Mouse (Mus musculus): Measurements from ENCODE around the gene Prm3.

The Prm3 gene

GRCm38 (mm10) chr16:10790702-10791101 is at the start of gene Prm3:
Gene Prm3, minus strand, starts transcription at chr16:10790914.
- DNase-seq (ENCODE audit: extremely low read depth, low read depth), result no peak

DNA sequence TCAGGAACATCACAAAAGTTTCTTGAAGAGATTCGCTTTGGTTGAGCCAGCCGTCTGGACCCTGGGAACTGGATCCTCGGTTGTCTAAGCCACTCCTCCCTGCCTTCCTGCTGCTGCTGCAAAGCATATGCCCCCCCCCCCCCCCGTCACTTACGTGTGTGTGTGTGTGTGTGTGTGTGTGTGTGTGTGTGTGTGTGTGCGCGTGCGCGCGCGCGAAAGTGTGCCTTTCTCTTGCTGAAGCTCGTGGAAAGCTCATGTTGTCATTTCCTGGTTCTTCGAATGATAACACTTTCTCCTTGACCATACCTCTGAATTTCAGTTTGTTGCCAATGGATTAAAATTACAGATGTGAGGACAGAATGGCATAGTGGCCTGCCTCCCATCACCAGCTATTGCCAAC is 49.3 kb upstream of the Prm3 start:
- DNase-seq (ENCODE audit: extremely low read depth, low read depth), result no peak

DNA sequence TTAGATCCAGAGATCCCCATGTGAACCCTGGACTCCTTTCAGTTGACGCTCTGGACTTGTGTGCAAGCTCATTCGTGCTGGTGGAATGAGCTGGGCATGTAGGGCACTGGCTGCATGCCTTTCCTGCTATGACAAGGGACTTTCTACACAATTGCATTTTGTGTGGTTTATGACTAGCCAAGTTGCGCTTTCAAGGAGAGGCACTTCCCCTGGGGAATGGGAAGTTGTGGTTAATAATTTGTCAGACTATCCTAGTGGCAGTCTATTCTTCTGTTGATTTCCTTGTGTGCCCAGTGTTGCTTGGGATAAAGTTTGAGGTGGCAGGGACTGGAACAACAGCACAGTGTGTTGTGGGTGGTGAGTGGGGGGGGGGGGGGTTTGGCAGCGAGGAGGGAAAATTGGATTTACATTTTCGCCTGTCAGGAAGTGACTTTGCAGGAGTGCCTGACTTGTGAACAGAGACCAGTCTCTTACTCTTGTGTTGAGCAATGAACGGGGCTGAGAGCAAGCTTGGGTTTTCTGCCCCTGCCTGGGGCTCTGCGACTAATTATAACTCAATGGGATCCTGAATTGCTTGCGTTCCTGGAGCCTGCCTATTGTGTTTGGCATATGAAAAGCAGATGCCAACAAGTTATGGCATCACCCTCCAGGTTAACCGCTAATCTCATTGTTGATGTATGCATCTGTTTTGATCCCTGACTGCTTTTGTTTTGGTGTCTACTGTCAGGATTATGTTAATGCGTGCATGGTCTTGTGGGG is 48.0 kb upstream of the Prm3 start:
- peak; percentile 26 for DNase-seq (ENCODE audit: extremely low read depth, low read depth)

- DNase-seq (ENCODE audit: extremely low read depth, low read depth), result no peak
Measured at GRCm38 (mm10) chr16:10837903-10838302, 47.2 kb upstream of the Prm3 start.

DNA sequence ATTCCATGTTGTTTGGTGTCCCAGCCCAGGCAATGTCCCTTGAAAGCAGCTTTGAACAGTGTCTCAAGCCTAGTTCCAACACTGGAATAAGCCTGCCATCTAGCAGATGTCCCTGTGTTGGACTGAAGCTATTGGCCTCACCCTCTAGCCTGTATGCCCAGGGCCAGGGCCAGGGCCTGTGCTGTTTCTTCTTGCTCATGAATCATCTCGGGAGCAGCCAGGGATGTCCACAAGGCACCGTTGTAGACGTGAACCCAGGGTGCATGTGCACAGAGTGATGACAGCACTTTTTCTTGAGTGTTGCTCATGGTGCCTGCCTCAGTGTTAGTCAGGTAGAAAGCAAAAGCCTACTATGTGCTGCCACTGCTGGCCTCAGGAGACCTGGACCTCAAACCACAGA is 46.5 kb upstream of the Prm3 start:
- no peak for DNase-seq (ENCODE audit: extremely low read depth, low read depth)

DNA sequence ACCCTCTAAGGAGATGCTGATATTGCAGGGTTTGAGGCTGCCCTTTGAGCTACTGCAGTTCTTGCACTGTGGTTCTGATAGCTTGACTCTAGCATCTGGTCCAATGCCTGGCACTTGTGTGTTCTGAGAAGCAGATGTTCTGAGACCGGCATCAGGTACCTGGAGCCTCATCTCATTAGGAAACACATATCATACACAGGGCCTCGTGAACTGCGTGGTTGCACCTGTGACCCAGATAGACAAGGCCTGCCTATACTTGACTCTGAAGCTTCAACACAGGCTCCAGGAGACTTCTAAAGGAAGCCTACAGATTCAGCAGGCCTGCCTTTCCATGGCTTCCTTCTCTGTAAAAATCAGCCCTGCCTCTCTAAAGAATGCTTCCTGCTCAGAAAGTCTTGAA is 45.7 kb upstream of the Prm3 start:
- DNase-seq (ENCODE audit: extremely low read depth, low read depth), result no peak

GRCm38 (mm10) chr16:10834911-10835587 is 44.3 kb upstream of the Prm3 start, which contains the start of gene Rmi2:
Gene Rmi2, plus strand, starts transcription at chr16:10835059.
- DNase-seq (ENCODE audit: extremely low read depth, low read depth), result peak; percentile 54

DNA sequence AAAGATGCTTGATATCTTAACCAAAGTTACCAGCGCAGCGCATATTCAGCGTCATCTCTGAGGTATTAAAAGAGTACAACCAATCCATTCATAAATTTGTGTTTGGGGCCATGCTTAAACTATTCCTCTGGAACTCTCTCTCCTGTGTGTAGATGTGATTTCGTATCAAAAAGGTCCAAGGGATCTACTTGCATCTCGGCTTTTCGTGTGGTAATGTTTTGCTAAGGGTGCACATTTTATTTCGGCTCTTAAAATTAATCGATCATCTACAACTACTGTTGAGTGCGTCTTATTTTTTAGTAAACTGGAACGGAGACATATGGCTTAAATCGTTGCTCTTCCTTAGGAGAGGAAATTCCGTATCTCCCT is 43.8 kb upstream of the Prm3 start:
- peak; percentile 21 for DNase-seq (ENCODE audit: extremely low read depth, low read depth)

GRCm38 (mm10) chr16:10828461-10828805 is 37.7 kb upstream of the Prm3 start:
- DNase-seq (ENCODE audit: extremely low read depth, low read depth), result no peak

GRCm38 (mm10) chr16:10827766-10828460 is 37.2 kb upstream of the Prm3 start:
- DNase-seq (ENCODE audit: extremely low read depth, low read depth), result no peak

DNA sequence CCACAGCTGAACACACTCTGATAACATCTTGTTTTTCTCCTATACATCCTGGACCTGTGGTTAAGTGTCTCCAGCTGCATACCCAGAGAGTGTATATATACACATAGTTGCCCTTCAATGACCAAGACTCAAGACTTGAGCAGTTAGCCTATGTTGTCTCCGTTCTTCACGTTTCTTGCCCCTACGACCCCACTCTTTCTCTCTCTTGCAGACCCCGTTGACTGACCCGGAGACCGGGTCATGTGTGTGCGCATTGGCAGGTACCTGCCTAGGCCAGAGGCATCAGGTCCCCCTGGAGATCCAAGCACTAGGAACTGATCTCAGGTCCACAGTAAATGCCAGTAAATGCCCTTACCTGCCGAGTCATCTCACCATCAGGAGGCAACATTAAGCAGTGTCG is 36.6 kb upstream of the Prm3 start:
- no peak for DNase-seq (ENCODE audit: extremely low read depth, low read depth)

DNA sequence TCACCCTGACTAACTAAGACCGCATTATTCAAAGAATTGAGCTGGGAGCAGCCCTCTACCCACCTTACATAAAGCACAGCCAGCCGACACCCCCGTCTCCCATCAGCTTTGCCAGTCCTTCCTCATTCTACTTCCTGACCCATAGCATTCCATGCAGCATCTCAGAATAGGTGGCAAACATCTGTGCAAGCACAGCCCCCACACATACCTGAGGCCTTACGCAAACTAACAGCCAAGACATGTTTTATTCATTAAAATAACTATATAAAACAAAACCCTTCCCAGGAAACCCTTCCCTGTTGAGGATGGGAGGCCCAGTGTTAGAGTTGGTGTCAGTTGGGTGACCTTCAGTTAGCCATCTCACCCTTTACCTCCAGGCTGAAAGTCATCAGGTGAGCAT is 35.1 kb upstream of the Prm3 start:
- no peak for DNase-seq (ENCODE audit: extremely low read depth, low read depth)

DNA sequence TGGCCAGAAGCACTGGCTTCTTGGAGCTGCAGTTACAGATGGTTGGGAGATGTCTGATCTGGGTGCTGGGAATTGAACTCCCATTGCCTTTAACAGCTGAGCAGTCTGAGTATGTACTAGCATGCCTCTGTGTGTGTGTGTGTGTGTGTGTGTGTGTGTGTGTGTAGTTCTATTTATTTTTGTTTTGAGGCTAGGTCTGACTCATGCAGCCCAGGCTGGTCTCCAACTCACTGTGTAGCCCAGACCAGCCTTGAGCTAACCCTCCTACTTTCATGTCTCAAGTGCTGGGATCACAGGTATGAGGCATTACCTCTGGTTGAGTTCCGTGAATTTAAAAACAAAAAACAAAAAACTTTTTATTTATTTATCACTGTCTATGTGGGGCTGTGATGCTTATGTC is 33.8 kb upstream of the Prm3 start:
- DNase-seq (ENCODE audit: extremely low read depth, low read depth), result no peak

DNA sequence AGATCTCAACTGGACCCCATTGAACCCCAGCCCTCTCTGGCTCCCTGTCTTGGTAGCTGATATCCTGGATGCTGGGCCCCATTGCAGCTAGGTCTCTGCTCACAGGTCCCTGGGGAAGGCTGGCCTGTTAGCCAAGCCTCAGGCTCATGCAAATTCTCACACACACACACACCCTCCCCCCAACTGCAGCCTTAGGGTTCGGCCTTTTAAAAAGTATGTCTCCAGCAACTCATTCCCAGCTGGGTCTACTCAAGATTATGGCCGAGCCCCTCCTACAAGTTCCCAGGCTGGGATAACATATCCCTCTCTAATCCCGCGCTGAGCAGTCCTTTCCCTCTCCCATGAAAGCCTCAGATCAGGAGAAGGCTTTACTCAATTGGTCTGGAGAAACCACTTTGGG is 30.7 kb upstream of the Prm3 start:
- no peak for DNase-seq (ENCODE audit: extremely low read depth, low read depth)

GRCm38 (mm10) chr16:10819966-10820365 is 29.3 kb upstream of the Prm3 start:
- no peak for DNase-seq (ENCODE audit: extremely low read depth, low read depth)

- DNase-seq (ENCODE audit: extremely low read depth, low read depth), result no peak
Measured at GRCm38 (mm10) chr16:10818579-10819135, 27.9 kb upstream of the Prm3 start.

- DNase-seq (ENCODE audit: extremely low read depth, low read depth), result no peak
Measured at GRCm38 (mm10) chr16:10814864-10815263, 24.1 kb upstream of the Prm3 start.

DNA sequence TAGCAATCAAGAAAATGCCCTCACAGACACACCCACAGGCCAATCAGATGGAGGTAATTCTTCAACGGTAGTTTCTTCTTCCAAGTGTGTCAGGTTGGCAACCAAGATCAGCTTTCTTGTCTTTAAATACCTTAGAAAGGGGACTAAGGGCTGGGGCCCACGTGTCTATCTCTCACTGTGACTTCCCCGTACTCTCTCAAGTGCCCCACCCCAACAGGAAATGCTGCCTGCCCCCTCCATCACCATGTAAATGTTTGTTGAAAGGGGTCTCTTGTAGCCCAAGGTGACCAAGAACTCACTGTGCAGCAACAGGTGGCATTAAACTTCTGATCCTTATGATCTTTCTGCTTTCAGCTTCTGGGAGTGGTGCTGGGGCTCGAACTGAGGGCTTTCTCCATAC is 23.0 kb upstream of the Prm3 start:
- no peak for DNase-seq (ENCODE audit: extremely low read depth, low read depth)

GRCm38 (mm10) chr16:10812865-10813371 is 22.2 kb upstream of the Prm3 start, which contains the start of gene Gm11172:
Gene Gm11172, plus strand, starts transcription at chr16:10812915.
- no peak for DNase-seq (ENCODE audit: extremely low read depth, low read depth)

- no peak for DNase-seq (ENCODE audit: extremely low read depth, low read depth)
Measured at GRCm38 (mm10) chr16:10810376-10810775, 19.7 kb upstream of the Prm3 start.

DNA sequence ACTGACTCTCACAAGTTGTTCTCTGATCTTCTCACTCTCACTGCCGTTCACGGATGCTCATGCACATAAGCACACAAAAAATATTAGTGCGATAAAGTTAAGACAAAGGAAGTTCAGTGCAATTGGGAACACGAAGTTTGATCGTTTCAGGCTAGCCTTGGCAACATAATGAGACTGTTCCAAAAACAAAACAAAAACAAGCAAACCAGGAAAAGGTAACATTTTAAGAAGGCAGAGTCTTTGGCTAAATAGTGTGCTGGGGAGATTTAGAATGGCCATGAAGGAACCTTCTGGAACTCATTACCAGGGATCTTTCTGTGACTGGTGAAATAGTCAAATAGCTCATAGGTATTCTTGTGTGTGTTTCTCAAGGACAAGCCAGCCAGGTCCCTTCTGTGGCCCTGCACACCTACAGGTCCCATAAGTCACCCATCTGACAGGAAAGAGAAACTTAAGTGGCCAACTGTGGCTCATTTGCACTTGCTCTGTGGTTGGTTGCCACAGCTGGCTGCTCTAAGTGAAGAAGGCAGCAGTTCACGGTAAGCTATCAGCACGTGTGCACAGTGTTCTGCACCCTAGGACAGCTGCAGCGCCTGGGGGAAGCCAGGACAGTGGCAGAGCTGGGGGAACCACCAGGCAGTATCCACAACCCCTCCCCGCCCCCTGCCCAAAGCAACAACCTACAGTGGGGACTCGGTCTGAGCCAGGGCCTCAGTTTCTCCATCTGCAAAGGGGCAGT is 15.2 kb upstream of the Prm3 start, which contains the start of gene Prm1:
Prm1 (minus strand) TSS at position 51 of the 739 bp plus-strand sequence.
- DNase-seq (ENCODE audit: extremely low read depth, low read depth), result no peak
